Mouse (Mus musculus) monocyte, adult 2 months (primary cell): ENCODE data around the gene Prtg.

ENCODE experiments used
- DNase-seq, 2 experiments: peaks; one replicate each; pipeline ENCODE4 v3.0.0; 2022; ENCODE audit warnings: low spot score in 2 of 2, low read depth in 1 of 2

The Prtg gene

DNA sequence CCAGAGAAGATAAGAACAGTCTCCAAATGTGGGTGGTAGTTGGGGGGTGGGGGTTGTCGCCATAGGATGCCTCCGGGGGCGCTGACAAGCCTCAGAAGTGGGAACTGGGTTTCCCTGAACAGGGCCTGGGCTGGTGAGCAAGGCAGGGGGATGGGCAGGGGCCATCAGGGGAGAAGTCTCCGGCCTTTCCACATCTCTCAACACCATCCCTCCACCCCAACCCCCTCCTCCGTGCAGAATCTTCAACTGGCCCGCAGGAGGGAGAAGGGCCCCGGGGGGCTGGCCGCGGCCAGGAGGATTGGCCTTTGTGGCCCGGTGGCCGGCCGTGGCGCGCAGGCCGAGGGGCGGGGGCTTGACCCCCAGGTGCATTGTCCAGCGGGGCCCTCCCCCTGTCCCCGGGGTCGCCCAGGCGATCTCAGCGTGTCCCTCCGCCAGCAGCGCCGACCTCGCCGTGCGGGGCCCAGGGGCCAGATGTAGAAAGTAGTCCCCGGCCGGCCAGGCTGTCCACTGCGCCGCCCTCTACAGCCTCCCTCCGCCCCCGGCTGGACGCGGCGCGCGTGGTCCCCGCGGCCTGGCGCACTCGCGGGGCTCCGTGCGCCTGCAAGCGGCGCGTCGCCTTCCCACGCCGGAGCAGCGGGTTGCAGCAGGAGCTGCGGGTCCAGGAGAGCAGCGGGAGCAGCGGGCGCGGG is at the start of gene Prtg:
Gene Prtg, plus strand, starts transcription at position 144 of the 689 bp plus-strand sequence.
- DNase-seq: no peak

DNA sequence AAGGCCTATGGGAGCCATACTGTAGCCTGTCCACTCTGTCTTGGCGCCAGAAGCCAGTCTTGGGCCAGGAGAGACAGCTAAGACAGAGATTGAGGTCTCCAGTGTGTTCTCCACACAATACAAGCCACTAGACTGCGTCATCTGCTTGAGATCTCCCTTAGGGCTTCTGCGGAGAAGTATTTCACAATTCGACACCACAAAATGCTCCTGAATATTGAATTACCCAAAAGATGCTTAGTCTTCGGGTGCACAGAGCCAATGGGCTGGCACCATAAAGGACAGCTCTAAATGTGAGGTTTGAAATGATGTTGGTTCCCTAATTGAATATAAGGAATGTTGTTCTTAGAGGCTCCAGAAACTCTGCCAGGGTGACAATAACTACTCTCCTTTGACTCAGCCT is 49.5 kb upstream of the Prtg start:
- no peak for DNase-seq

DNA sequence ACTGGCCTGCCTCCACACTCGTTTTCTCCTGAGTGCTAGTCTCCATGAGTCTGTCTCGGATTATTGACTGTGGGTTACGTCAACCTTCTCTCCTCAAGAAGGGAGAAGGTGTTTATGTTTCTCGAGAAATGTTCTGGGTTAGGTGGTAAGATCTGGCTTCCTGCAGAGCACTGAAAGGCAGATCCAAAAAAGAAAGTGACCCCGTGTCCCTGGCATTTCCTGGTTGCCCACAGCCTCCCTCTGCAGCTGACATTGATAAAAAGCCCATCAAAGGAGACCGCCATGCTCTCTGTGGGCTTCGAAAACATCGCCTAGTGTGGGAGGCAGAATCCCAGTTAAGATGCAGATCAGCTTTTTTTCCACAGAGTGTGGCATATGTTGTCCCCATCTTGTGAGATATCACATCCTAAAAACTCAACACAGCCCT is 48.0 kb upstream of the Prtg start:
- no peak for DNase-seq

DNA sequence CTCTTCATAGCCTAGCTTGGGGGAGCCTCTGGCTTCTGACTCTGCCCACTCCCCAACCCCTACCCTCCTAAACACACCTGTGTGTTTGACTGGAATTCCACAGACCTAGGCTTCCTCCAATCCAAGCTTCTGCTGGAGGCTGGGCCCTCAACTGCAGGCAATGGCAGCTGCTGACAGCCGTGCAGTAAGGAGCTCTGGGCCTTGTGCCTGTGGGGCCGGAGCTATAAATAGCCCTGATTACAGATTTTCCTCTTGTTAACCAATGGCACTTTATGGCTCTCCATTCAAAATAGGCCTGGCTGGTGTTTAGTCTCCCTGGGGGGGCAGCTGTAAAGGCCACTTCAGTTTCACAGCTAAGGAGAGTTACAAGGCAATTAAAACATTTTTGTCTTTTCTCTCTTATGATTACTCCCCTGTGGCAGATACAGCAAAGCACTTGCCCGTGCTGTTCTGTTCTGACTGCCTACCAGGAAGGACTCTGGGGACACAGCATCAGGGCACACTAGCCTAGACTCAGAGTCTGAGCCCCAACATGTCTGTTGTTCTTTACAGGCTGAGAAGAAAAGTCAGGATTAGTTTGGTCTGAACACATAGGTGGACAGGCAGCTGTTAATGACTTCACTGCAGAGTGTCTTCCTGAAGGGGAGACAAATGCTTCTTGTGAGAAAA is 43.5 kb upstream of the Prtg start:
- DNase-seq: no peak

DNA sequence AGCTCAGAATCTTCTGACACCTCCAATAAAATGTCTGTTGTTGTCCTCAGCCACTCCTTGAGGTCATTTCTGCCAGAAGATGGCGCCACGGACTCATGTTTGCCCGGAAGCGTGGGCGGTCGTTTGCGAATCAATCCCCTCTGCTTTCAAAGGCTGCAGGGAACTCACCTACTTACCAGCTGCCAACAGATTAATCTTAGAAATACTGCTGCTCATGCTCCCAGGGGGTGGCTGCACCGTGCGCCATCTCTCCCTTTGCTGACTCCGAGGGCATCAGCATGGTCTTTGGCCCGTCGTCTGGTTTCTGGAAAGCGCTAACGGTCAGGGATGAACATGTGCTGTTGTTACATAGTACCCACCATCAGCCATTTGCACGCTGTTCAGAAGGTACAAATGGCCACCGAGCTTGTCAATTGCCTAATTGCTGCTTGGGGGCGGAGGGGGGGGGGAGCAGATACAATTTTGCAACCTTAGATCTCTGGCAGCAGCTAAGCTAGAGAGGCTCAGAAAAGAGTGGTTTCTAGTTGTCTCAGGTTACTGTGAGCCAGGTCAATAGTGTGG is 39.8 kb upstream of the Prtg start:
- DNase-seq: peak; percentile 19 to 54

DNA sequence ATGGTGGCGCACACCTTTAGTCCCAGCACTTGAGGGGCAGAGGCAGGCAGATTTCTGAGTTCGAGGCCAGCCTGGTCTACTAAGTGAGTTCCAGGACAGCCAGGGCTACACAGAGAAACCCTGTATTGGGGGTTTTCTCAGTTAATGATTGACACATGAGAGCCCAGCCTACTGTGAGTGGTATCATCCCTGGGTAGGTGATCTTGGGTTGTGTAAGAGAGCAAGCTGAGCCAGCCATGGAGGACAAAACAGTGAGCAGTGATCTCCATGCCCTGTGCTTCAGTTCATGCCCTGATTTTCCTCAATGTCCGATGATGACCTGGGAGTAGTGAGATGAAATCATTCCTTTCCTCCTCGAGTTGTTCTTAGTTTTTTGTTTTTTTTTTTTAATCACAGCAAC is 31.7 kb upstream of the Prtg start:
- no peak for DNase-seq

DNA sequence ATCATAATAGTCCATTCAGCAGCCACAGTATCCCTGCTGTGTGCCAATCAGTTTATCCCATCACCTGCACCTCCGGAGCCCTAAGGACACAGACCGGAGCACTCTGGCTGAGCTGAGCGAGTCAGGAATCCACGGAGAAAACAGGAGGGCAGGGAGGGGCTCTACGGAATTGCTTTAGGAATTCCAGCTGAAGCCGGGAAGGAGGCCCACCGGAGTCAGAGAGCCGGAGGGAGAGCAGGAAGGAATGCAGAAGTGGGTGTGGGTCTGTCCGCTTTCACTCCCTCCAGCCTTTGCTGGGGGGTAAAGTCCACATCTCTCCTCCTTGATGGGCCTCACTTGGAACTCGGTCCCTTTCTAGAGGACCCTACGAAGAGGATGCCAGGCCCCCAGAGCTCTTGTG is 27.7 kb upstream of the Prtg start:
- DNase-seq: no peak

DNA sequence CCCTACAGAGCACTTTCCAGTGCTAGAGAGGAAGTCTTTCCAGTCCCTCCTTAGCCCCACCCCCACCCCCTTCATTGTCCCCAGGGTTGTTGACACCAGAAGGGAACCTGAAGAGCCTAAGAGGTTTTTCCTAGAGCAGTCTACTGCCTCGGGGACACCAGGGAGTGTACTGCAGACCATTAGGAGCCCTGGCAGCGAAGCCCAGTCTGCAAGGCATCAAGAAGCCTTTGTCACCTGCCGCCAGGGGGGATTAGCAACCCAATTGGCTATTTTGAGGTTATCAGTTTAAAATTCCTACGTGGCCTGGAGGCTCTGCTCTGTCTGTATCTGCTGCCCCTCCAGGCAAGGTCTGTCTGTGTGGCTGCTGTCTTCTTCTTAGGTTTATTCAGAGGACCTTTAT is 26.9 kb upstream of the Prtg start:
- no peak for DNase-seq

DNA sequence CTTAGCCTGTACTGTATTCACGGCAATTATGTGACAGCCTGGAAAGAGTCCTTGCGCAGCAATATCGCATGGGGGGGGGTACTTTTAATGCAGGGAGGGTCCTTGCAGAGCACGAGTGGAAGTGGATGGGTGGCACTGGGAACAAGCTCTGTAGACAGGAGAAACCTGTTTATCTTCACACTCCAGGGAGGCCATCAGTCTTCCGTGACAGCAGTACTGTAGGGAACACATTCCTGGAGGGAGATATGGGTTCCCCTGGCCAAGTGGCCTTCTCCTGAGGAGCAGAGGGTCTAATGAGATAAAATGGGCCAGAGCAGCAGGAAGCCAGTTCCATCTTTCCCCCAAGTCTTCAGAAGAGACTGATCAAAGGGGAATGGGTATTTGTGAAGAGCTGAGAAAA is 26.0 kb upstream of the Prtg start:
- no peak for DNase-seq

DNA sequence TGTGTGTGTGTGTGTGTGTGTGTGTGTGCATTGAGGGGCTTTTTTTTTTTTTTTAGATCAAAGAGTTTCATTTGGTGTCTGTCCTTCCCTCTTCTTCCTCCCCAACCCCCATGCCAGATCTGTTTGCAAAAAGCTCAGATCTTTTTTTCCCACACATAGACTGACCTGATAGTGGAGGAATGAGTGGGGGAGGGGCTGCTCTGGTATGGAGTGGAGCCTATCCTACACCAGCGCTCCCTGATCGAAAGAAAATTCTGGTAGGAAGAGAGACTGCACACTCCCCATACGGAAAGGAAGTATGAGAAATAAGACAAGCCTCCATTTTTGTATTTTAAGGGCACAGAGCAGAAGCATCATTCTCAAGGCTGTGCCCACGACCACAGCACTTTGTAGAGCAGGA is 25.2 kb upstream of the Prtg start:
- no peak for DNase-seq

DNA sequence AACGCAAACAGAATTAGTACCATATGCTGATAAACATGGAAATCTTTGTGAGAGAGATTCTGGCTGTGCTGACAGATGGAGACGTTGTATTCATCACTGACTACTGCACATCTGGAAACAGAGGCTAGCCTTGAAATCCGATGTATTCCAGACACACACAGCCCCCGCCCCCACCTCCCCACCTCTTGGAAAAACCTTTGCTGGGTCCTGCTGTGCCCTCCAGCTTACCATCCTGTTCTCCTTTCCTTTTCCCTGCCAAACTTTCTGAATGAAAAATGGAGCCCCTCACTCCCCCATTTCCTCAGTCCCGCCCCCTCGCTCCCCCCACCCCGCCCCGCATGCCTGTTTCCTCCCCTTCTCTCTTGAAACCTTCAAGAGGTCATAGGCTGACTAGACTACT is 24.6 kb upstream of the Prtg start:
- no peak for DNase-seq

DNA sequence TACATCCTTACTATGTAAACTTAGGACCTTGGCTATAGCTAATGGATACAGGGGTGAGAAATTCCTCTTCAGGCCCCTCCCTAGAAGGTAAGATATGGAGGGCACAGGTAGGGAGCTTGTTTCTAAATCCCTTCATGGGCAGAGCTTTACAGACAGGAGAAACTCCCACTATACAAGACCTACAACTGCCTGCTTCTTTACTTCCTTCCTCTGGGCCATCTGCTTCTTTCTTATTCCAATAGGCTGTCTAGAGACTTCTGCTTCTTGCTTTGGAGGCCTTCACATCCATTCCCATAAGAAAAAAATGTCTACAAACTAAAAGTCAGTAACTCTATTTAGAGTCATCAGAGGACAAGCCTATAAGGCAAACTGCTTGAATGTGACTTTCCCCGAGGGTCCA is 18.9 kb upstream of the Prtg start:
- no peak for DNase-seq

DNA sequence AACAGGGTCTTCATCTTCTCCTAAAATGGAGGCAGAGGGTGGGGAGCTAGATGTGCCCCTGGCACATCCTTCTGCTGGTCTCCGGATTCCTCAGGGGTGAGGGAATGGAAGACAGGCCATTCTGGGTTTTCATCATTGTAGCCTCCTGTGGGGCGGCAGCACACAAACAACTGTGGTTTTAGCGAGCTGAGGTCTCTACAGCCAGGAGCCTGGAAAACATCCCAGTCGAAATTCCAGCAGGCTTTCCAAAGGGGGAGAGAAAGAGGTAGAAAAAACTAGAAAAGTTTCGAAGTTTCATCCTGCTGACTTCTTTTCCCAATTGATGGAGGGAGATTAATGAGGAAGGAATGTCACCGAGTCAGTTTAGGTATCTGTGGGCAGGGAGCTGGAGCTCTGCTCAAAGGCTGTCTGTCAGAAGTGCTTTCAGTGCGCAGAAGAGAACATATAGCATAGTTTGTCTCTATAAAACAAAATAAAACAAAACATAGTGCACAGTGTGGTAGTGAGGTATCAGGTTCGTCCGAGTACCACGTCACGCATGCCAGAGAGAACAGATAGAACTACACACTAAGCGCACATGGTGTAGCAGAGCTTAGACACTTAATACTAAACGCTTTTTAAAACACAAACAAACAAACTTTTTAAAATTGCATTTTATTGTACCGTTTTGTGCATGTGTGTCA is 16.0 kb upstream of the Prtg start:
- DNase-seq: no peak

DNA sequence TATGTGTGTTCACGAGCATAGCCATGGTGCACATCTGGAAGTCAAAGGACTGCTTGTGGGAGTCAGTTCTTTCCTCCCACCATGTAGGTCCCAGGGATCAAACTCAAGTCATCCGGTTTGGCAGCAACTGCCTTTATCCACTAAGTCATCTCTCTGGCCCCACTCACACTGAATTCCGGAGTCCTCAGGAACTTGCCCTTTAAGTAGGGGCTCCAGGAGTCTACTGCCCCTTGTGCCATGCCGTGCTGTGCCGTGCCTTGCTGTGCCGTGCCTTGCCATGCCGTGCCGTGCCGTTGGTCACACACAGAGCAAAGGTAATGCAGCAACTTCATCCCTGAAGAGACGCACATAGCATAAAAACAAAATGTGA is 15.5 kb upstream of the Prtg start:
- no peak for DNase-seq

DNA sequence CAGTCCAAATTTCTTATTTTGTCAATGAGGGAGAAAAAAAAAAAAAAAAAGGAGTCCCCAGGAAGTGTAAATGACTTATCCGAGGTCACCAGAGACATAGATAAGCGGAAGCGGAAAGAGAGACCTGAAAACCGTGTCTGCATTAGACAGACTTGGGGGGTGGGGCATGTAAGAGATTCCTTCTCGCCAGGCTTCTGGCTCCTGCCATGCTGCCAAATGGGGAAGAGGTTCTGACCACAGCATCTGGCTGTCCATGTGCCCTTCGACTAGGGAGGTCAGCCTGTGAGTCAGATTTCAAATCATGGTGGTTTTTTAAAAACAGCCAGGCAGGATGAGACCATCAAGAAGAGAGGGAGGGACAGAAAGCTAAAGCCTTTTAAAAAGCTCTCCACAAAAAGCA is 15.0 kb upstream of the Prtg start:
- peak; percentile 18 to 64 for DNase-seq

DNA sequence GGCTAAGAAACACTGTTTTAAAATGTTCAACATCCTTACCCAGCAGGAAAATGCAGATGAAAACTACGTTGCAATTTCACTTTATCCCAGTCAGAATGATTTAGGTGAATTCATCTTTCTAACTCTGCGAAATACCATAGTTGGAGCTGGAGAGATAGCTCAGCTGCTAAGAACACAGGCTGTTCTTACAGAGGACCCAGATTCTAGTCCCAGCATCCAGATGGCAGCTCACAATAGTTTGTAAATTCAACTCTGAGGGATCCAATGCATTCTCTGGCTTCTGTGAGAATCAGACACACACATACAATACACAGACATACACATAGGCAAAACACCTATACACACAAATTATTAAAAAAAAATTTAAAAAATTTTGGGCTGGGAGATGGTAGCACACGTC is 11.4 kb upstream of the Prtg start:
- no peak for DNase-seq

DNA sequence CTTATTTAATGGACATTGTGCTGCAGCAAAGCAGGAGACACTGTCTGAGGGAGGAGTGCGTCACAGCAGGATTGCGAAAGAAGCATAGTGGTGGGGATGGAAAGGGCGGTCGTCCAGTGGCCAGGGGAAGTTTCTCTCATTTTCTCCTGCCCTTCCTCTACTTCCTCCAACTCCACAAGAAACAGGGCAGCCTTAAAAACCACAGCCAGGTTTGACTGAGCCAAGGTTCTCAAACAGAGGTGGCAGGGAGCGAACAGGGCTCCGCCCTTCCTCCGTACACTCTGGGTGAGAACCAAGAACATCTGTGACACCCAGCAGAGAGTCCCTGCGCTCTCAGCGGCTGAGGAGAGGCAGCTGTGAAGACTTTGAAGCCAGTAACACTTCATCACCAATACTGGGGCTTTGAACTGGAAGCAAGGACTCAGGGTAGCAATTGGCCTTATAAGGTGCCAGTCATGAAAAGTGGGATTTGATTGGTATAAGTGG is 9.5 kb upstream of the Prtg start:
- DNase-seq: peak; percentile 54 to 58

DNA sequence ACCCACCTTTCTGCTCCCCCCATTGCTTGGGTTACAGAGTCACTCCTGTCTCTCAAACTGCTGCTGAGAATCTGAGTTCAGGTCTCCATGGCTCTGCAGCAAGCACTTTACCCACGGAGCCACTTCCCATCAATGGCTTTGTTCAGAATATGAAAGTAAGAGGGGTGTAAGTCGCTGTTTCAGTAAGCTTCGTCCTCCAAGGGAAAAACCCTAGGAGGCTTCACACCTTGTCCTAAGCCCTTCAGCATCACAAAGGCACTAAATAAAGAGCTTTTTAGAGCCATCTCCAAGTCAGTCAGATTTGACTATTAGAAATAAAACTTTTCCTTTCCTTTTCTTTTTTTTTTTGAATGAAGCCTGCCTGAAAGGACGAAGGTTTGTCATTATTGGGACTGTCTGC is 3.4 kb upstream of the Prtg start:
- no peak for DNase-seq

DNA sequence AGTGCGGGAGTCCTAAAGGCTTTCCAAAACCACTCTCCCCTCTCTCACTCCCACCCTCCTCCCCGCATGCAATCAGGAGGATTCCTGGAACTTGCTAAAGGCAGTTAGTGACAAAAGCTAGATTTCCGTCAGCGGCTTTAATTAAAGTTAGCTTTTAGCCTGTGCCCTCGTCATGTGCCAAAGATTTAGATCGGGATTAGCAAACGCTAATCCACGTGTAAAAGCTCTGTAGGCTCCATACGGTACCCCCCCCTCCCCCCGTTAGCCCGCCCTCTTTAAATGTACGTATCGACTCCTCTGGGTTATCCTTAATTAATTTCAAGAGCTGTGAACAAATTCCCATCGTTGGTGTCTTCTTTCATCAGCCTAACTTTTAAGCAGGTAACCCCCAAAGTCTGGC is 528 bp upstream of the Prtg start:
- no peak for DNase-seq

DNA sequence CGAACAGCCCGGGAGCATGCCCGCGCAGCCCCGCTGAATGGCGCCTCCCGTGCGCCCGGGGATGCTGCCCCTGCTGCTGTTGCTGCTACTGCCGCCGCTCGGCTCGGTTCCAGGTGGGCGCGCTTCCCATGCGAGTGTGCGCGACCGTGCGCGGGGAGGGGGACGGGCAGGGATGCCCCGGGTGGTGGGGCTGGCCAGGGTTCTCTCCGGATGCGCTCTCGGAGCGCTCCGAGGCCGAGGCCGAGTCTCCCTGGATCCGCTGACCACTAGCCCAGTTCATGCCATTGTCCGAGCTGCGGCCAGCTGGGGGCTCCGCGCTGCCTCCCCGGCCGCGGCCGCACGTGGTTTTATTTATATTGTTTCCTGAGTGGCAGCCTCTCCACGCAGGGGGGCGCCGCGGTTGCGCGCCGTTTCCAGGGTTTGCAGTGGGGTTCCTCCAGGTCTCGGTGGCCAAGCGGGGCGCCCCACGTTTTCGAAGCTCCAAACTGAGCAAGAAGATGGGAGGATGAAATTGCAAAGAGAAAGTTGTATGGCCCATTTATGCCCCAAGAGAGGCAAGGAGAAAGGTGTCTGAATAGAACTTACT is 839 bp downstream of the Prtg start:
- DNase-seq: no peak

DNA sequence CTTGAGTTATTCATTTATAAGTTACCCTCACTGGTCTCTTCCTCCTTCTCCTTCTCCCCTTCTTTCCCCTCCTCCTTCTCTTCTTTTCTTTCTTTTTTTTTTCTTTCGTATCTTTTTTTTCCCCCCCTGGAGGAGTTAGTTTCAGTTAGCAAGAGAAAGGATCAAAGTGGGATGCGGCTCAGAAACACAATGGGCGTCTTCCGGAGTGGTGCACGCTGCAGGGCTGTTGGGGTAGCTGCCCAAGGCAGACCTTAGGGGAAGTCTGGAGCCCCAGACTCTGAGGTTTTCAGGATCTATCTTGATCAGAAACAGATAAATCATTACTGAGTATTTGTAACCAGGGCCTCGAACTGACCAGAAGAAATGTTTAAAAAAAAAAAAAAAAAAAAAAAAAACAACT is 1.5 kb downstream of the Prtg start:
- no peak for DNase-seq

DNA sequence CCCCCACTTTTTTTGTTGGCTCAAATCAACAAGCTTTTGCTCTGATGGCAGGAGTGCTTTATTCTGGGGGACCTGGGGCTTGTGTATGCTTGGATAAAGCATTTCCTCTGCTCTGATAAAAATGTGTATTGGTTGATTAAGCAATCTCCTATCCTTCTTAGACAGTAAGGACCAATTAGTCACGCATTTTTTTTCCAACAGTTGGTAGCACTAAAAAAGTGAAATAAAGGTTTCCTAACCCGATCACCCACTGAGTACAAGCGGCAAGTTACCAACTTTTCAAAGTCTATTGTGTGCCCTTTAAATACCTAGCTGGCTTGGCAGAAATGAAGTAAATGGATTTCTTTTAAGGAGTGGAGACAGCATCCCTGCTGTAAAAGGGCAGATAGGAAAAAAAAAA is 1.9 kb downstream of the Prtg start:
- DNase-seq: no peak
